Mouse (Mus musculus): ENCODE results near the gene Hectd2.

DNA sequence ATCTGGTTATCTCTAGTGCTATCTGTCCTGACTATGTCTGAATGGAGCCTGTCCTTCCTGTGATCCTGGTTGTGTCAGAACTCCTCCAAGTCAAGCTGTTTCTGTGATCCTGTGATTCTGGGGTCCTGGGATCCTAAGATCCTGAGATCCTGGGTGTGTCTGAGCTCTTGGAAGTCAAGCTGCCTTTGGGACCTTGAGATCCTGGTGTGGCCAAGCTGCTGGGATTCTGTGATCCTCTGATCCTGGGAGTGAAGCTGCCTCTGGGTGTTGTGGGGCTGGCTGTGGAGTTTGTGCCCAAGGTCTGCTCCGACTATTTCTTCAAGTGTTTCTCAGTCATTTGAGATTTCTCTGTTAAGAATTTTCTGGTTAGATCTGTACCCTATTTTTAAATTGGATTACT lies 98.2 kb downstream of the Hectd2 start:
- TF ChIP-seq USF1 (IDR thresholded peaks at IDR 0.05; ENCODE audit: low read depth), result no peak
- no peak for TF ChIP-seq CTCF (IDR thresholded peaks at IDR 0.05; ENCODE audit: control insufficient read depth, insufficient read depth, insufficient read length)
- TF ChIP-seq CEBPB (IDR thresholded peaks at IDR 0.05; ENCODE audit: low read depth), result no peak
- no peak for TF ChIP-seq MYOG (IDR thresholded peaks at IDR 0.05; ENCODE audit: control insufficient read depth, extremely low read depth, insufficient read length)
- TF ChIP-seq MYOD1 (IDR thresholded peaks at IDR 0.05; ENCODE audit: control insufficient read depth, insufficient read length, low read depth), result no peak

All from C2C12 (cell line).